Comparison of ENCODE assay signal across 13 mouse cellular contexts in the genomic region with DNA sequence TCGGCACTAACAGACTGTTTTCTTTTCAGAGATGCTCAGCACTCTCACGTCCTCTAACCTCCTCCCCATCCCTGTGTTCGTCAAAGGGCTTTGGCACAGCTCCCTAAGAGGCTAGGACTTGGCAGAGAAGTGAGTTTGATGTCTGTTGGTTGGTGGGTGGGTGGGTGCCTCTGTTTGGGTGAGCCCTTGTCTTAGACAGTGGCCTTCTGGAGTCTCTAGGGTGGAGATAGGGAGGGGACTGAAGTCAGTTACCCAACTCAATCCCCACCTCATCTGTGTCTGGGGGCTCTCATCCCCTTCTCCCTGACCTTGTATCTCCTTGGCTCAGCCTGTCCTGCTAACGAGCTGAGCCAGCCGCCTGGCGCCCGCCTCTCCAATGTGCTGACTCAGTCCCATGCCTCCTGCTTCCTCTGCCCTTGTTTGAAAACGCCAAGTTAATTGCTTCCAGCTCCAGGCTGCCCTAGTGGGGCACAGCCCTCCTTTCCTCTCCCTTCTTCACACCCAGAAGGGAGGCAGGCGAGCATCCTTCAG. TPM values are rescaled to one million over a fixed set of nuclear protein-coding genes. Genes with fewer than 3 reads are reported as not detected.
DNase-seq lines count a peak whose midpoint lies in the region; ATAC-seq lines count a peak whose summit lies in the region.
"Had no signal": no experiment of that assay in that cellular context is flagged by ENCODE, and none has a peak within 500 bp of the region (broad histone marks: within the 10 kb centered on the region; RNA-seq: fewer than 3 reads in every experiment).

No protein-coding gene starts in this region.

- no peak overlapping the region for H3K9ac ChIP-seq in kidney, embryonic 16.5 days (replicated peaks; ENCODE audit: low read length)
- no peak overlapping the region for H3K9ac ChIP-seq in kidney, embryonic 14.5 days (ENCODE audit: low read depth, low read length)
- no peak overlapping the region for H3K9ac ChIP-seq in embryonic facial prominence, embryonic 14.5 days (ENCODE audit: low read depth, low read length)
- H3K9ac ChIP-seq: embryonic facial prominence, embryonic 15.5 days had no signal

- no peak overlapping the region for H3K4me2 ChIP-seq in kidney, embryonic 16.5 days (replicated peaks; ENCODE audit: low read depth, low read length)
- H3K4me2 ChIP-seq in kidney, embryonic 14.5 days (replicated peaks; ENCODE audit: low read depth, low read length) = no peak overlapping the region
- no peak overlapping the region for H3K4me2 ChIP-seq in embryonic facial prominence, embryonic 14.5 days (ENCODE audit: low read depth, low read length)
- H3K4me2 ChIP-seq: embryonic facial prominence, embryonic 15.5 days had no signal

- 0 out of 2 replicates have a peak, but pooled peaks have one; percentile 27 for ATAC-seq in kidney, embryonic 16.5 days (ENCODE audit: low FRiP score, low TSS enrichment)
- ATAC-seq in kidney, embryonic 14.5 days (ENCODE audit: low FRiP score, low TSS enrichment) = no peak
- ATAC-seq in embryonic facial prominence, embryonic 14.5 days (ENCODE audit: low read depth) = no peak
- no peak for ATAC-seq in granulocyte monocyte progenitor cell, adult 5-6 weeks (replicated peaks; ENCODE audit: poor library complexity, severe bottlenecking)
- ATAC-seq: inflammation-experienced regulatory T-cells, adult 6 months had no signal

- DNase-seq in adrenal gland, postnatal 25 days = peak; percentile 46
- DNase-seq in embryonic facial prominence, embryonic 14.5 days (ENCODE audit: low spot score) = peak; percentile 57
- DNase-seq in lung, postnatal 10 days = peak; percentile 48
- DNase-seq in spleen, postnatal 10 days (ENCODE audit: low spot score in 2 of 2) = no peak
- DNase-seq in urinary bladder, postnatal 25 days (ENCODE audit: low spot score) = no peak

- no peaks in the 10 kb centered on the region for H3K4me1 ChIP-seq in kidney, embryonic 16.5 days (ENCODE audit: insufficient read depth, low read length)
- H3K4me1 ChIP-seq in kidney, embryonic 14.5 days (ENCODE audit: control insufficient read depth, insufficient read depth, low read length) = 0 out of 2 replicates have a peak, but pooled peaks cover 4% of the 10 kb centered on the region
- H3K4me1 ChIP-seq in embryonic facial prominence, embryonic 14.5 days (ENCODE audit: control insufficient read depth, insufficient read depth, low read length) = peaks cover 11% of the 10 kb centered on the region

- 36% methylated on average over 9 of the region's 9 CpGs for WGBS in kidney, embryonic 16.5 days
- WGBS in kidney, embryonic 14.5 days = 44% methylated on average over 9 of the region's 9 CpGs
- WGBS in embryonic facial prominence, embryonic 14.5 days = 20% methylated on average over 9 of the region's 9 CpGs

- H3K27me3 ChIP-seq in kidney, embryonic 16.5 days (ENCODE audit: insufficient read depth, low read length) = peaks cover 28% of the 10 kb centered on the region
- peaks cover 11% of the 10 kb centered on the region; the same call in 1 of the 2 replicates for H3K27me3 ChIP-seq in kidney, embryonic 14.5 days (ENCODE audit: control insufficient read depth, insufficient read depth, low read length)
- H3K27me3 ChIP-seq in embryonic facial prominence, embryonic 14.5 days (replicated peaks; ENCODE audit: control insufficient read depth, insufficient read depth, low read length) = peaks cover 13% of the 10 kb centered on the region; the same call in 1 of the 2 replicates

- no peaks in the 10 kb centered on the region for H3K9me3 ChIP-seq in kidney, embryonic 16.5 days (ENCODE audit: low read length)
- H3K9me3 ChIP-seq in kidney, embryonic 14.5 days (ENCODE audit: control insufficient read depth, low read length) = no peaks in the 10 kb centered on the region
- H3K9me3 ChIP-seq in embryonic facial prominence, embryonic 14.5 days (ENCODE audit: control insufficient read depth, low read length) = no peaks in the 10 kb centered on the region
- H3K9me3 ChIP-seq: embryonic facial prominence, embryonic 15.5 days had no signal

- no peak overlapping the region for H3K4me3 ChIP-seq in kidney, embryonic 16.5 days (ENCODE audit: low read length)
- H3K4me3 ChIP-seq in kidney, embryonic 14.5 days (ENCODE audit: low read length) = no peak overlapping the region
- no peak overlapping the region for H3K4me3 ChIP-seq in embryonic facial prominence, embryonic 14.5 days (ENCODE audit: low read depth, low read length)
- H3K4me3 ChIP-seq: embryonic facial prominence, embryonic 15.5 days had no signal

- no peaks in the 10 kb centered on the region for H3K36me3 ChIP-seq in kidney, embryonic 16.5 days (ENCODE audit: insufficient read depth, low read length)
- no peaks in the 10 kb centered on the region for H3K36me3 ChIP-seq in kidney, embryonic 14.5 days (ENCODE audit: control insufficient read depth, insufficient read depth, low read length)
- H3K36me3 ChIP-seq in embryonic facial prominence, embryonic 14.5 days (ENCODE audit: control insufficient read depth, insufficient read depth, low read length) = no peaks in the 10 kb centered on the region
- H3K36me3 ChIP-seq: embryonic facial prominence, embryonic 15.5 days had no signal

- H3K27ac ChIP-seq in kidney, embryonic 16.5 days (ENCODE audit: low read length) = no peak overlapping the region
- no peak overlapping the region for H3K27ac ChIP-seq in kidney, embryonic 14.5 days (ENCODE audit: low read depth, low read length)
- H3K27ac ChIP-seq in embryonic facial prominence, embryonic 14.5 days (replicated peaks; ENCODE audit: low read depth, low read length) = 0 out of 2 replicates have a peak overlapping the region, but pooled peaks have one; percentile 21
- H3K27ac ChIP-seq: embryonic facial prominence, embryonic 15.5 days had no signal

RNA-seq across cellular contexts. Expression of gene 4931429L15Rik, which starts 30.7 kb away (rescaled TPM):
- not detected in 2 replicates for polyA plus RNA-seq in kidney, embryonic 16.5 days (2015; fragmentation: Nextera tagmentation; extraction: Ambion mirVana)
- 0.23 TPM in 1 of 2 replicates, not detected in the other for polyA plus RNA-seq in kidney, embryonic 14.5 days (2014; fragmentation: Nextera tagmentation; extraction: Ambion mirVana)
- not detected in 2 replicates for total RNA-seq in adrenal gland, postnatal 25 days (2021)
- polyA plus RNA-seq in embryonic facial prominence, embryonic 14.5 days (2014; fragmentation: Nextera tagmentation; extraction: Ambion mirVana) = not detected in 2 replicates
- total RNA-seq in granulocyte monocyte progenitor cell, adult 5-6 weeks (2014; fragmentation: Nextera tagmentation) = not detected in 2 replicates
- total RNA-seq in granulocyte monocyte progenitor cell, adult 5-6 weeks (2017) = not detected in 2 replicates
- total RNA-seq: liver, adult 2 months had no signal
- polyA plus RNA-seq: embryonic facial prominence, embryonic 15.5 days; inflammation-experienced regulatory T-cells, adult 6 months; liver, adult 2 months; neural tube, embryonic 11.5 days; stomach, embryonic 16.5 days had no signal

Comparison
In these comparisons a context has a peak if more than half of its experiments do, and no peak if none do; other contexts are left out.
1. DNase-seq: peak in adrenal gland, postnatal 25 days (single experiment), embryonic facial prominence, embryonic 14.5 days (single experiment) and lung, postnatal 10 days (single experiment); none in spleen, postnatal 10 days (0 of 2) and urinary bladder, postnatal 25 days (single experiment).